Mouse (Mus musculus) neural tube, postnatal 0 days (tissue): Measurements from ENCODE around the gene Paxip1. TPM values are rescaled to one million over a fixed set of nuclear protein-coding genes. Genes with fewer than 3 reads are reported as not detected.

Experiments
- polyA plus RNA-seq: library from polyadenylated mRNA; unstranded; fragments of >200 nt; fragmentation: Nextera tagmentation; extraction: Ambion mirVana; gene quantifications from 2 replicates; pipeline ENCODE4 v1.2.1, GENCODE M21; 2015

Paxip1 gene
- 18.5 and 19.3 TPM in 2 replicates for polyA plus RNA-seq

DNA sequence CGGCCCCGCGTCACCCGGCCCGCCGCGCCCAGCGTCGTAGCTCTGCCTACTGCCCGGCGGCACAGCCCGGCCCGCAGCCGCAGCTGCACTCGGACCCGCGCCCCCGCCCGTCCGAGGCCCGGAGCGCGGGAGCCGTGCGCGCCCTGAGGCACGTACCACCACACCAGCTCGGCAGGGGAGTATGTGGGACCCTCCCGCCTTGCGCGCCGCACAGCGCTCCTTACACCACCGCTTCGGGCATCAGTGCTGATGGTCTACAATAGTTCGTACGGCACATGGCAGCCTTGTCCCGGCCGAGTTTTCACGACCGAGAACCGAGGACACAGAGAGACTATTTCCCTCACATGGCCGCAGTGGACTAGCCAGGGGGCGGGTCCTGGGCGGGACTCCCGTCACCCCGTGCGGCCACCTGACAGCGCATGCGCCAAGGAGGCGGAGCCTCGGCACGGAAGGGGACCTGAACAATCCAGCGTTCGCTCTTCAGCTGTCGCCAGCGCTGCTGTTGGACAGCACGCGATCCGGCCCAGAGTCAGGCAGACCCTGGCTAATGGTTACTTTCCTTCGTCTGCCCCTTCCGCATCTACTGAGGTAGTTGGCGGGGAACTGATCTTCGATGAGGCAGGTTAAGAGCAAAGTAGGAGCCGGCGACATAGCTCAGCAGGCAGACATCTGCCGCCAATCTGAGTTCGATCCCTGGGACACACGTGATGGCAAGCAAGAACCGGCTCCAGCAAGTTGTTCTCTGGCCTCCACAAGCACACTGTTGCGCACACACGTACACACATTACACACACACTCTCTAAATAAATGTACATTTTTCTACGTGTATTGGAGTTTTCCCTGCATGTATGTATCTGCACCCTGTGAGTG is at the start of gene Paxip1:
TSS of gene Paxip1 (minus strand) at position 389 of the 870 bp plus-strand sequence.

Other genes with a start within 250 kb of the Paxip1 start
- 1.2 and 1.8 TPM in 2 replicates for gene Htr5a, start 50.5 kb upstream of the Paxip1 start, polyA plus RNA-seq